Mouse (Mus musculus): ENCODE results near the gene Msln. TPM values are rescaled to one million over a fixed set of nuclear protein-coding genes. Genes with fewer than 3 reads are reported as not detected.
A peak's percentile ranks its signal among the peaks of the same experiment; 100 is the strongest.

Msln gene
- polyA plus RNA-seq, 1 experiment = 9.6 TPM

GRCm38 (mm10) chr17:25761561-25761970, 7.4 kb upstream of the Msln start:
- Histone ChIP-seq H3K27me3 (ENCODE audit: control insufficient read depth, insufficient read depth, low read length, poor library complexity, severe bottlenecking) (no peaks in the 10 kb centered on the region), H3K9me3 (replicated peaks; ENCODE audit: control insufficient read depth, insufficient read depth, low read length, poor library complexity, severe bottlenecking) (no peaks in the 10 kb centered on the region), H3K4me1 (ENCODE audit: control insufficient read depth, insufficient read depth, low read length) (peaks cover 12% of the 10 kb centered on the region), H3K4me3 (ENCODE audit: low read depth, low read length) (no peak overlapping the region), H3K9ac (ENCODE audit: low read depth, poor library complexity, severe bottlenecking) (no peak overlapping the region), H3K36me3 (ENCODE audit: control insufficient read depth, insufficient read depth, low read length, poor library complexity, severe bottlenecking) (no peaks in the 10 kb centered on the region), H3K27ac (ENCODE audit: insufficient read depth, low read length) (no peak overlapping the region)
- TF ChIP-seq CTCF (IDR thresholded peaks at IDR 0.05; ENCODE audit: low read depth, low read length) = no peak
- TF ChIP-seq EP300 (IDR thresholded peaks at IDR 0.05; ENCODE audit: insufficient read depth, low read depth, low read length) = no peak
- no peak for TF ChIP-seq POLR2A (IDR thresholded peaks at IDR 0.05; ENCODE audit: insufficient read depth, low read length)

- H3K9ac ChIP-seq (ENCODE audit: low read depth, poor library complexity, severe bottlenecking) = no peak overlapping the region
- peaks cover 18% of the 10 kb centered on the region for H3K4me1 ChIP-seq (ENCODE audit: control insufficient read depth, insufficient read depth, low read length)
- no peak overlapping the region for H3K4me3 ChIP-seq (ENCODE audit: low read depth, low read length)
- H3K27me3 ChIP-seq (ENCODE audit: control insufficient read depth, insufficient read depth, low read length, poor library complexity, severe bottlenecking) = no peaks in the 10 kb centered on the region
- H3K36me3 ChIP-seq (ENCODE audit: control insufficient read depth, insufficient read depth, low read length, poor library complexity, severe bottlenecking) = no peaks in the 10 kb centered on the region
- H3K9me3 ChIP-seq (replicated peaks; ENCODE audit: control insufficient read depth, insufficient read depth, low read length, poor library complexity, severe bottlenecking) = no peaks in the 10 kb centered on the region
- no peak overlapping the region for H3K27ac ChIP-seq (ENCODE audit: insufficient read depth, low read length)
- TF ChIP-seq CTCF (IDR thresholded peaks at IDR 0.05; ENCODE audit: low read depth, low read length) (no peak), POLR2A (IDR thresholded peaks at IDR 0.05; ENCODE audit: insufficient read depth, low read length) (no peak), EP300 (IDR thresholded peaks at IDR 0.05; ENCODE audit: insufficient read depth, low read depth, low read length) (no peak)
Observed at GRCm38 (mm10) chr17:25760148-25760547, 6.0 kb upstream of the Msln start.

GRCm38 (mm10) chr17:25757691-25758090, 3.5 kb upstream of the Msln start:
- Histone ChIP-seq H3K4me1 (ENCODE audit: control insufficient read depth, insufficient read depth, low read length) (peaks cover 23% of the 10 kb centered on the region), H3K27me3 (ENCODE audit: control insufficient read depth, insufficient read depth, low read length, poor library complexity, severe bottlenecking) (no peaks in the 10 kb centered on the region), H3K27ac (ENCODE audit: insufficient read depth, low read length) (peak overlapping the region; percentile 70), H3K9ac (ENCODE audit: low read depth, poor library complexity, severe bottlenecking) (no peak overlapping the region), H3K9me3 (replicated peaks; ENCODE audit: control insufficient read depth, insufficient read depth, low read length, poor library complexity, severe bottlenecking) (no peaks in the 10 kb centered on the region), H3K4me3 (ENCODE audit: low read depth, low read length) (no peak overlapping the region), H3K36me3 (ENCODE audit: control insufficient read depth, insufficient read depth, low read length, poor library complexity, severe bottlenecking) (no peaks in the 10 kb centered on the region)
- TF ChIP-seq EP300 (IDR thresholded peaks at IDR 0.05; ENCODE audit: insufficient read depth, low read depth, low read length) (no peak), POLR2A (IDR thresholded peaks at IDR 0.05; ENCODE audit: insufficient read depth, low read length) (no peak), CTCF (IDR thresholded peaks at IDR 0.05; ENCODE audit: low read depth, low read length) (no peak)

- H3K9me3 ChIP-seq (replicated peaks; ENCODE audit: control insufficient read depth, insufficient read depth, low read length, poor library complexity, severe bottlenecking) = no peaks in the 10 kb centered on the region
- H3K27ac ChIP-seq (ENCODE audit: insufficient read depth, low read length) = peak overlapping the region; percentile 94
- H3K27me3 ChIP-seq (ENCODE audit: control insufficient read depth, insufficient read depth, low read length, poor library complexity, severe bottlenecking) = no peaks in the 10 kb centered on the region
- no peak overlapping the region for H3K4me3 ChIP-seq (ENCODE audit: low read depth, low read length)
- no peak overlapping the region for H3K9ac ChIP-seq (ENCODE audit: low read depth, poor library complexity, severe bottlenecking)
- H3K36me3 ChIP-seq (ENCODE audit: control insufficient read depth, insufficient read depth, low read length, poor library complexity, severe bottlenecking) = no peaks in the 10 kb centered on the region
- peaks cover 18% of the 10 kb centered on the region for H3K4me1 ChIP-seq (ENCODE audit: control insufficient read depth, insufficient read depth, low read length)
- TF ChIP-seq CTCF (IDR thresholded peaks at IDR 0.05; ENCODE audit: low read depth, low read length) (no peak), POLR2A (IDR thresholded peaks at IDR 0.05; ENCODE audit: insufficient read depth, low read length) (no peak), EP300 (IDR thresholded peaks at IDR 0.05; ENCODE audit: insufficient read depth, low read depth, low read length) (peak; percentile 86)
Observed at GRCm38 (mm10) chr17:25756378-25757242, 2.4 kb upstream of the Msln start.

GRCm38 (mm10) chr17:25755627-25756377, 1.6 kb upstream of the Msln start:
- Histone ChIP-seq H3K27ac (ENCODE audit: insufficient read depth, low read length) (peak overlapping the region; percentile 94), H3K4me1 (ENCODE audit: control insufficient read depth, insufficient read depth, low read length) (peaks cover 18% of the 10 kb centered on the region), H3K36me3 (ENCODE audit: control insufficient read depth, insufficient read depth, low read length, poor library complexity, severe bottlenecking) (no peaks in the 10 kb centered on the region), H3K9ac (ENCODE audit: low read depth, poor library complexity, severe bottlenecking) (no peak overlapping the region; the same call in 1 of the 2 replicates), H3K4me3 (ENCODE audit: low read depth, low read length) (no peak overlapping the region), H3K9me3 (replicated peaks; ENCODE audit: control insufficient read depth, insufficient read depth, low read length, poor library complexity, severe bottlenecking) (no peaks in the 10 kb centered on the region), H3K27me3 (ENCODE audit: control insufficient read depth, insufficient read depth, low read length, poor library complexity, severe bottlenecking) (no peaks in the 10 kb centered on the region)
- TF ChIP-seq EP300 (IDR thresholded peaks at IDR 0.05; ENCODE audit: insufficient read depth, low read depth, low read length) = peak; percentile 92
- no peak for TF ChIP-seq CTCF (IDR thresholded peaks at IDR 0.05; ENCODE audit: low read depth, low read length)
- no peak for TF ChIP-seq POLR2A (IDR thresholded peaks at IDR 0.05; ENCODE audit: insufficient read depth, low read length)
